Mouse (Mus musculus) neural tube, embryonic 13.5 days (tissue): ENCODE measurements around the gene Tcaf1. TPM values are rescaled to one million over a fixed set of nuclear protein-coding genes. Genes with fewer than 3 reads are reported as not detected.
A peak's percentile ranks its signal among the peaks of the same experiment; 100 is the strongest.

Experiments
- ATAC-seq: fragments of 200-750 bp; cut with Nextera tagmentation; 2 replicates; pipeline ENCODE4 v1.8.0; 2017; ENCODE audit warnings: low read depth, mild to moderate bottlenecking, moderate TSS enrichment, moderate library complexity
- H3K27ac ChIP-seq: fragments of 300-500 bp; sonication (generic); replicated peaks from 2 replicates; pipeline ENCODE4 v1.5.1; 2015; ENCODE audit warnings: moderate library complexity, mild to moderate bottlenecking, inconsistent platforms
- H3K27me3 ChIP-seq: fragments of 300-500 bp; sonication (generic); 2 replicates; pipeline ENCODE4 v1.6.1; 2015; ENCODE audit warnings: mild to moderate bottlenecking, inconsistent platforms
- H3K36me3 ChIP-seq: fragments of 300-500 bp; sonication (generic); 2 replicates; pipeline ENCODE4 v1.6.1; 2015; ENCODE audit warnings: mild to moderate bottlenecking, inconsistent platforms
- H3K4me1 ChIP-seq: fragments of 300-500 bp; sonication (generic); replicated peaks from 2 replicates; pipeline ENCODE4 v1.6.1; 2015; ENCODE audit warnings: inconsistent platforms
- H3K4me2 ChIP-seq: fragments of 300-500 bp; sonication (generic); 2 replicates; pipeline ENCODE4 v1.6.1; 2015; ENCODE audit warnings: inconsistent platforms, mild to moderate bottlenecking, moderate library complexity
- H3K4me3 ChIP-seq: fragments of 300-500 bp; sonication (generic); 2 replicates; pipeline ENCODE4 v1.5.1; 2015; ENCODE audit warnings: mild to moderate bottlenecking, inconsistent platforms
- H3K9ac ChIP-seq: fragments of 300-500 bp; sonication (generic); 2 replicates; pipeline ENCODE4 v1.6.1; 2015; ENCODE audit warnings: moderate library complexity, mild to moderate bottlenecking, inconsistent platforms
- H3K9me3 ChIP-seq: fragments of 300-500 bp; sonication (generic); 2 replicates; pipeline ENCODE4 v1.6.1; 2016; ENCODE audit warnings: inconsistent platforms
- WGBS: fragments of 180-500 bp; shearing (Covaris S2); methylation state at CpG from one replicate; pipeline ENCODE4 v1.1.7; 2015; 5-methylcytosine and 5-hydroxymethylcytosine counted together
- polyA plus RNA-seq: library from polyadenylated mRNA; unstranded; fragments of >200 nt; fragmentation: Nextera tagmentation; extraction: Ambion mirVana; gene quantifications from 2 replicates; pipeline ENCODE4 v1.2.1, GENCODE M21; 2015

Tcaf1 gene
- 203 and 209 TPM in 2 replicates for polyA plus RNA-seq

GRCm38 (mm10) chr6:42709291-42710211 lies at the start of gene Tcaf1:
Tcaf1 (minus strand) TSS chr6:42710088.
- H3K4me3 ChIP-seq = peak within 1 kb of the TSS; percentile 84
- peak within 1 kb of the TSS; percentile 96 for H3K9ac ChIP-seq
- H3K27me3 ChIP-seq = no peaks in the 10 kb centered on the region
- WGBS = under 1% methylated on average over 28 of the region's 28 CpGs
- H3K27ac ChIP-seq = peak within 1 kb of the TSS; percentile 98
- H3K4me2 ChIP-seq = peak within 1 kb of the TSS; percentile 73
- H3K9me3 ChIP-seq = no peaks in the 10 kb centered on the region
- H3K36me3 ChIP-seq = no peaks in the 10 kb centered on the region
- peak; percentile 100 for ATAC-seq
- peaks cover 29% of the 10 kb centered on the region for H3K4me1 ChIP-seq

GRCm38 (mm10) chr6:42756104-42756503 lies 46.2 kb upstream of the Tcaf1 start, which contains the start of gene Olfr38:
Olfr38 (plus strand) TSS chr6:42756404.
- H3K27ac ChIP-seq = no peak within 1 kb of the TSS
- no peaks in the 10 kb centered on the region for H3K27me3 ChIP-seq
- H3K4me2 ChIP-seq = no peak within 1 kb of the TSS
- no peak for ATAC-seq
- H3K4me1 ChIP-seq = no peaks in the 10 kb centered on the region
- 60% methylated on average over 1 of the region's 1 CpGs for WGBS
- H3K4me3 ChIP-seq = no peak within 1 kb of the TSS
- no peaks in the 10 kb centered on the region for H3K9me3 ChIP-seq
- H3K36me3 ChIP-seq = no peaks in the 10 kb centered on the region
- H3K9ac ChIP-seq = no peak within 1 kb of the TSS

GRCm38 (mm10) chr6:42747846-42748245 lies 38.0 kb upstream of the Tcaf1 start:
- ATAC-seq = no peak
- no peak overlapping the region for H3K9ac ChIP-seq
- no peaks in the 10 kb centered on the region for H3K36me3 ChIP-seq
- no peaks in the 10 kb centered on the region for H3K9me3 ChIP-seq
- no peaks in the 10 kb centered on the region for H3K4me1 ChIP-seq
- no peak overlapping the region for H3K4me2 ChIP-seq
- H3K27me3 ChIP-seq = no peaks in the 10 kb centered on the region
- H3K4me3 ChIP-seq = no peak overlapping the region
- H3K27ac ChIP-seq = no peak overlapping the region

- no peaks in the 10 kb centered on the region for H3K4me1 ChIP-seq
- no peak overlapping the region for H3K4me2 ChIP-seq
- no peak overlapping the region for H3K27ac ChIP-seq
- no peaks in the 10 kb centered on the region for H3K36me3 ChIP-seq
- no peak overlapping the region for H3K4me3 ChIP-seq
- H3K9me3 ChIP-seq = no peaks in the 10 kb centered on the region
- H3K9ac ChIP-seq = no peak overlapping the region
- no peak for ATAC-seq
- 87% methylated on average over 5 of the region's 5 CpGs for WGBS
- H3K27me3 ChIP-seq = no peaks in the 10 kb centered on the region
These were observed 32.4 kb upstream of the Tcaf1 start for GRCm38 (mm10) chr6:42742303-42742702.

- no peak within 1 kb of the TSS for H3K9ac ChIP-seq
- H3K4me3 ChIP-seq = no peak within 1 kb of the TSS
- H3K36me3 ChIP-seq = no peaks in the 10 kb centered on the region
- ATAC-seq = no peak
- no peak within 1 kb of the TSS for H3K4me2 ChIP-seq
- WGBS = 91% methylated on average over 1 of the region's 1 CpGs
- no peaks in the 10 kb centered on the region for H3K4me1 ChIP-seq
- H3K27me3 ChIP-seq = no peaks in the 10 kb centered on the region
- H3K9me3 ChIP-seq = no peaks in the 10 kb centered on the region
- H3K27ac ChIP-seq = no peak within 1 kb of the TSS
These were observed 29.2 kb upstream of the Tcaf1 start, which contains the start of gene Olfr453 for GRCm38 (mm10) chr6:42739071-42739470. Olfr453 (plus strand) TSS chr6:42739371.

- H3K27ac ChIP-seq = no peak overlapping the region
These were observed 8.1 kb upstream of the Tcaf1 start for GRCm38 (mm10) chr6:42717973-42718372.

GRCm38 (mm10) chr6:42714668-42715067 lies 4.8 kb upstream of the Tcaf1 start:
- no peaks in the 10 kb centered on the region for H3K4me1 ChIP-seq
- H3K4me3 ChIP-seq = no peak overlapping the region
- H3K9ac ChIP-seq = no peak overlapping the region
- no peak overlapping the region for H3K27ac ChIP-seq
- H3K4me2 ChIP-seq = no peak overlapping the region
- no peaks in the 10 kb centered on the region for H3K36me3 ChIP-seq
- H3K27me3 ChIP-seq = no peaks in the 10 kb centered on the region
- no peaks in the 10 kb centered on the region for H3K9me3 ChIP-seq
- 78% methylated on average over 8 of the region's 8 CpGs for WGBS
- ATAC-seq = no peak

More at GRCm38 (mm10) chr6:42717973-42718372, 8.1 kb upstream of the Tcaf1 start:
- H3K9ac ChIP-seq = no peak overlapping the region
- no peaks in the 10 kb centered on the region for H3K36me3 ChIP-seq
- no peaks in the 10 kb centered on the region for H3K4me1 ChIP-seq
- no peak overlapping the region for H3K4me3 ChIP-seq
- H3K9me3 ChIP-seq = no peaks in the 10 kb centered on the region
- no peak overlapping the region for H3K4me2 ChIP-seq
- H3K27me3 ChIP-seq = no peaks in the 10 kb centered on the region
- no peak for ATAC-seq

- H3K9me3 ChIP-seq = no peaks in the 10 kb centered on the region
- H3K27me3 ChIP-seq = no peaks in the 10 kb centered on the region
- peak overlapping the region; percentile 70 for H3K4me2 ChIP-seq
- H3K9ac ChIP-seq = peak overlapping the region; percentile 97
- peak; percentile 95 for ATAC-seq
- peaks cover 35% of the 10 kb centered on the region for H3K4me1 ChIP-seq
- under 1% methylated on average over 32 of the region's 32 CpGs for WGBS
- H3K27ac ChIP-seq = peak overlapping the region; percentile 99
- peaks cover 24% of the 10 kb centered on the region for H3K36me3 ChIP-seq
- H3K4me3 ChIP-seq = peak overlapping the region; percentile 76
These were observed 17.2 kb downstream of the Tcaf1 start for GRCm38 (mm10) chr6:42692517-42693190.

- H3K4me3 ChIP-seq = peak overlapping the region; percentile 76
- peak overlapping the region; percentile 99 for H3K27ac ChIP-seq
- peaks cover 26% of the 10 kb centered on the region for H3K36me3 ChIP-seq
- H3K4me1 ChIP-seq = peaks cover 36% of the 10 kb centered on the region
- H3K9me3 ChIP-seq = no peaks in the 10 kb centered on the region
- H3K4me2 ChIP-seq = peak overlapping the region; percentile 70
- peak overlapping the region; percentile 97 for H3K9ac ChIP-seq
- peak; percentile 90 for ATAC-seq
- H3K27me3 ChIP-seq = no peaks in the 10 kb centered on the region
- WGBS = under 1% methylated on average over 10 of the region's 10 CpGs
These were observed 17.8 kb downstream of the Tcaf1 start for GRCm38 (mm10) chr6:42692154-42692516.

- Histone ChIP-seq H3K4me3 (no peak overlapping the region), H3K27ac (no peak overlapping the region), H3K9me3 (no peaks in the 10 kb centered on the region), H3K4me2 (no peak overlapping the region), H3K4me1 (peaks cover 36% of the 10 kb centered on the region), H3K9ac (no peak overlapping the region), H3K27me3 (no peaks in the 10 kb centered on the region), H3K36me3 (peaks cover 38% of the 10 kb centered on the region)
- ATAC-seq = no peak
These were observed 20.1 kb downstream of the Tcaf1 start for GRCm38 (mm10) chr6:42689761-42690160.

GRCm38 (mm10) chr6:42687907-42688306 lies 22.0 kb downstream of the Tcaf1 start:
- no peak overlapping the region for H3K4me2 ChIP-seq
- H3K4me1 ChIP-seq = peaks cover 26% of the 10 kb centered on the region
- no peak overlapping the region for H3K4me3 ChIP-seq
- H3K36me3 ChIP-seq = peaks cover 50% of the 10 kb centered on the region
- no peak overlapping the region for H3K27ac ChIP-seq
- no peak overlapping the region for H3K9ac ChIP-seq
- ATAC-seq = no peak
- no peaks in the 10 kb centered on the region for H3K27me3 ChIP-seq
- WGBS = 88% methylated on average over 5 of the region's 5 CpGs
- H3K9me3 ChIP-seq = no peaks in the 10 kb centered on the region

GRCm38 (mm10) chr6:42680077-42680476 lies 29.8 kb downstream of the Tcaf1 start:
- Histone ChIP-seq H3K27me3 (no peaks in the 10 kb centered on the region), H3K27ac (no peak overlapping the region), H3K9me3 (no peaks in the 10 kb centered on the region), H3K4me1 (no peaks in the 10 kb centered on the region), H3K4me3 (no peak overlapping the region), H3K9ac (no peak overlapping the region), H3K4me2 (no peak overlapping the region), H3K36me3 (peaks cover 81% of the 10 kb centered on the region)
- no peak for ATAC-seq
- WGBS = 86% methylated on average over 7 of the region's 7 CpGs
